Mouse (Mus musculus) neural tube, embryonic 15.5 days (tissue): ENCODE measurements at regions not wholly inside any gene's neighbourhood (a gene's known extent, or its start where the extent isn't known, plus 50 kb on each side); places are given as distances from the start of the nearest gene placed in this dataset.

Source experiments
- ATAC-seq: fragments of 200-750 bp; cut with Nextera tagmentation; 2 replicates; pipeline ENCODE4 v1.8.0; 2017; ENCODE audit warnings: mild to moderate bottlenecking, moderate TSS enrichment, moderate library complexity; ENCODE audit not compliant: low FRiP score
- H3K27ac ChIP-seq: fragments of 300-500 bp; sonication (generic); replicated peaks from 2 replicates; pipeline ENCODE4 v1.5.1; 2015; ENCODE audit warnings: mild to moderate bottlenecking, inconsistent platforms
- H3K27me3 ChIP-seq: fragments of 300-500 bp; sonication (generic); replicated peaks from 2 replicates; pipeline ENCODE4 v1.6.1; 2015; ENCODE audit warnings: inconsistent platforms
- H3K36me3 ChIP-seq: fragments of 300-500 bp; sonication (generic); 2 replicates; pipeline ENCODE4 v1.6.1; 2015; ENCODE audit warnings: inconsistent platforms
- H3K4me1 ChIP-seq: fragments of 300-500 bp; sonication (generic); 2 replicates; pipeline ENCODE4 v1.6.1; 2015; ENCODE audit warnings: inconsistent platforms
- H3K4me2 ChIP-seq: fragments of 300-500 bp; sonication (generic); 2 replicates; pipeline ENCODE4 v1.6.1; 2015; ENCODE audit warnings: inconsistent platforms, mild to moderate bottlenecking, moderate library complexity
- H3K4me3 ChIP-seq: fragments of 300-500 bp; sonication (generic); replicated peaks from 2 replicates; pipeline ENCODE4 v1.5.1; 2015; ENCODE audit warnings: mild to moderate bottlenecking, inconsistent platforms
- H3K9ac ChIP-seq: fragments of 300-500 bp; sonication (generic); replicated peaks from 2 replicates; pipeline ENCODE4 v1.6.1; 2015; ENCODE audit warnings: mild to moderate bottlenecking, inconsistent platforms
- H3K9me3 ChIP-seq: fragments of 300-500 bp; sonication (generic); replicated peaks from 2 replicates; pipeline ENCODE4 v1.6.1; 2016; ENCODE audit warnings: inconsistent platforms
- WGBS: fragments of 180-500 bp; shearing (Covaris S2); methylation state at CpG from one replicate; pipeline ENCODE4 v1.1.7; 2015; ENCODE audit warnings: mixed read lengths; 5-methylcytosine and 5-hydroxymethylcytosine counted together

GRCm38 (mm10) chr8:86353816-86354215 lies 226.7 kb downstream of the Abcc12 start:
- Histone ChIP-seq H3K4me1 (no peaks in the 10 kb centered on the region), H3K27ac (no peak overlapping the region), H3K9me3 (no peaks in the 10 kb centered on the region), H3K4me3 (no peak overlapping the region), H3K36me3 (no peaks in the 10 kb centered on the region), H3K9ac (no peak overlapping the region), H3K27me3 (no peaks in the 10 kb centered on the region), H3K4me2 (no peak overlapping the region)
- ATAC-seq, result no peak
- WGBS, result 85% methylated on average over 3 of the region's 3 CpGs

DNA sequence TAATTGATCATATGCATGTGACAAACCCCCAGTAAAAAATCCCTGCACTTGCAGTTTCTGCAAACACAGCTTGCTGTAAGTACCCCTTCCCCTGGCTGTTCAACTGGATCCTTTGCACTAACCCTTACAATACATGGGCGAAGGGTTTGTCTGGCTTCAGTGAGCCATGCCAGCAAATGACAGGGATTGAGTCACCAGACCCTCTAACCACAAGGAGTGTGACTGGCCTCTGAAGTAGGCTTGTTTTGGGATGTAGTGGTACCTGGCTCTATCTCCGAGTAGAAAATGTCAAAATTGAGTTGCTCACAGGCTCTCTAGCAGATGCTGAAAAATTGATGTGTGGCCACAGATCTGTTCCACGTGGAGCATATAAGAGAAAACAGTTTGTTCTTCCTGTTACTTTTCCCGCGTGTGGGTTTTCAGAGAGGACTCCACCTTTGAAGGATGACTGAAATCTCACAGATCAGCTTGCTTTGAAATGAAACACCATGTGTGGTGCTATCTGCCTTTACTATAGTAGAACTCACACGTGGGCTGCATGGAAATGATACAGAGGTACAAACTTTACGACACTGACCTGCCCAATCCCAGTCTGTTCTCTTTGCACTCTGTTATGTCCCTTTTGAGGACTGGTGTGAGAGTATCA lies 228.8 kb downstream of the Abcc12 start:
- Histone ChIP-seq H3K27me3 (no peaks in the 10 kb centered on the region), H3K4me3 (no peak overlapping the region), H3K9me3 (no peaks in the 10 kb centered on the region), H3K4me1 (no peaks in the 10 kb centered on the region), H3K9ac (no peak overlapping the region), H3K4me2 (no peak overlapping the region), H3K36me3 (no peaks in the 10 kb centered on the region), H3K27ac (no peak overlapping the region)
- ATAC-seq, result no peak
- WGBS, result 83% methylated on average over 7 of the region's 7 CpGs

- ATAC-seq, result no peak
- H3K9me3 ChIP-seq, result no peaks in the 10 kb centered on the region
- H3K36me3 ChIP-seq, result no peaks in the 10 kb centered on the region
- no peaks in the 10 kb centered on the region for H3K27me3 ChIP-seq
- H3K4me3 ChIP-seq, result no peak overlapping the region
- no peak overlapping the region for H3K4me2 ChIP-seq
- no peak overlapping the region for H3K27ac ChIP-seq
- H3K9ac ChIP-seq, result no peak overlapping the region
- H3K4me1 ChIP-seq, result no peaks in the 10 kb centered on the region
- 72% methylated on average over 2 of the region's 2 CpGs for WGBS
These were observed 230.4 kb downstream of the Abcc12 start for GRCm38 (mm10) chr8:86350128-86350527.

GRCm38 (mm10) chr8:86342016-86342684 lies 238.3 kb downstream of the Abcc12 start:
- no peak overlapping the region for H3K4me2 ChIP-seq
- no peaks in the 10 kb centered on the region for H3K27me3 ChIP-seq
- no peaks in the 10 kb centered on the region for H3K9me3 ChIP-seq
- H3K4me1 ChIP-seq, result peaks cover 21% of the 10 kb centered on the region
- no peak overlapping the region for H3K9ac ChIP-seq
- ATAC-seq, result no peak
- H3K36me3 ChIP-seq, result no peaks in the 10 kb centered on the region
- H3K27ac ChIP-seq, result peak overlapping the region; percentile 34; the same call in 1 of the 2 replicates
- WGBS, result 61% methylated on average over 8 of the region's 8 CpGs
- H3K4me3 ChIP-seq, result no peak overlapping the region

DNA sequence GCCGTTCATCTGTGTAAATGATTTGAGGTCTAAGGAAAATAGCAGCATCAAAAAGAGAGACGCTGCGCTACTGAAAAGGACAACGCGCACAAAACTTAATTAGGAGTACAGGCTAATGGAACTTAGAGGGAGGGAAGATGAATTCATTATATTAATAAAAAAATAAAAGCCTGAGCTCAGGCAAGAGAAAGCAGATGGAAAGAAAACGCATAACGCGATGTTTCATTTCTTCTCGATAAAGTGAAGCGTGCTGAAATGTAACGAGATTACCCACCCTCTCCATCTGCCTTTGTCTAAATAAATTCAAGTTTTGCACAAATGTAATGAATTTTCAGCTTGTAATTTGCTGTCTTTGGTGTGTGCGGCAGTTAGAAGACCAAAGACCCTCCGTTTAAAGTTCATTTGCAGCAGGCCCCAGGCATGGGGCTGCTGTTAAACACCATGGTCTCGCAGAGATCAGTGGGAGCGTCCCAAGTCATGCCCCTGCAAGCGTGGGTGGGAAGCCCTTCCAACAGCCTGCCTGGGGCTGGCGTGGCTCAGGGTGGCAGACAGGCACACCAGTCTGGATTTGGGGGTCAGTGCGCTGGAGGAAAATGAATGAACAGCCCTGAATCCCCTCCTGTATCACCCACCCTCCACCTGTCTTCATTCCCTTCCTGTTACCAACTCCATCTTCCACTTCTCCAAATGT lies 241.8 kb downstream of the Abcc12 start:
- no peaks in the 10 kb centered on the region for H3K9me3 ChIP-seq
- peaks cover 21% of the 10 kb centered on the region for H3K4me1 ChIP-seq
- no peak overlapping the region for H3K9ac ChIP-seq
- H3K36me3 ChIP-seq, result no peaks in the 10 kb centered on the region
- ATAC-seq, result no peak
- WGBS, result 67% methylated on average over 18 of the region's 18 CpGs
- H3K27ac ChIP-seq, result no peak overlapping the region
- no peak overlapping the region for H3K4me3 ChIP-seq
- H3K27me3 ChIP-seq, result no peaks in the 10 kb centered on the region
- no peak overlapping the region for H3K4me2 ChIP-seq

DNA sequence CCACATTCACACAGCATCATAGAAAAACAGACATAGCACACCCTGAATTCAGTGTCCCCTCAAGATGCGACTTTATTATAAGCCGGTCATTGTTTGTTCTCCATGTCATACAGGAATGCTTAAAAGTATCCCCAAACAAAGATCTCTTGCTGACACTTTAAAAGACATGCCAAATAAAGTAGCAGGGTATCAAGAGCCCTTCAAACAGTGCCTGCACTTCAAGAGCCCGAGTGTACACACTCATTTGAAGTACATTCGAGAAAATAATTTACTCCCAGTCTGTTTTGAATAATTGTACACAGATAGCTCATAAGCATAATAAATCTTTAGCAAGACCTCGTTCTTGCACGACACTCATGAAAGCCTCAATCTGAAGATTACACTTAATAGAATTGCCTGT lies 249.1 kb downstream of the Abcc12 start:
- Histone ChIP-seq H3K9me3 (no peaks in the 10 kb centered on the region), H3K4me1 (peaks cover 13% of the 10 kb centered on the region), H3K9ac (no peak overlapping the region), H3K36me3 (no peaks in the 10 kb centered on the region), H3K27me3 (no peaks in the 10 kb centered on the region), H3K4me3 (no peak overlapping the region), H3K4me2 (no peak overlapping the region), H3K27ac (no peak overlapping the region)
- ATAC-seq, result no peak
- WGBS, result 66% methylated on average over 6 of the region's 6 CpGs

DNA sequence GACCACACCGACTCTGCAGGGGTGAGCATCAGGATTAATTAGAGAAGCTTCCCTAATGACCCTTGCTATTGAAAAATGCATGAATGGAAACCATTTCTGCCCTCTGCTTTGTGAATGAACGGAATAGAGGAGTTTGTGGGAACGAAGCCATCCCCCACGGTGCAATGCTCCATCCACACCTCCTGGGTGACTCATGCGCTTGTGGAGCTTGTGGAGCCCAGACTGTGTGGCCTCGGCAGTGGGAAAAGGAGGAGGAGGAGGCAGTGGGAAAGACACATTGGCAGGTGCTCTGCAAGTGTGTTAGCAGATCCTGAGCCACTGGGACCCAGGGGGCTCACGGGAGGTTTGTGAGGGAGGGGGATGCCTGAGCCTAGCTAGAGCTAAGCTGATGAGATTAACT lies 251.9 kb downstream of the Abcc12 start:
- Histone ChIP-seq H3K4me1 (peaks cover 26% of the 10 kb centered on the region), H3K36me3 (no peaks in the 10 kb centered on the region), H3K9me3 (no peaks in the 10 kb centered on the region), H3K9ac (no peak overlapping the region), H3K4me2 (no peak overlapping the region), H3K4me3 (no peak overlapping the region), H3K27me3 (no peaks in the 10 kb centered on the region), H3K27ac (no peak overlapping the region)
- ATAC-seq, result no peak
- 25% methylated on average over 7 of the region's 7 CpGs for WGBS

- Histone ChIP-seq H3K9me3 (no peaks in the 10 kb centered on the region), H3K27ac (no peak overlapping the region), H3K4me2 (no peak overlapping the region), H3K4me1 (peaks cover 25% of the 10 kb centered on the region), H3K4me3 (no peak overlapping the region), H3K36me3 (no peaks in the 10 kb centered on the region), H3K9ac (no peak overlapping the region), H3K27me3 (no peaks in the 10 kb centered on the region)
- WGBS, result 54% methylated on average over 3 of the region's 3 CpGs
- ATAC-seq, result no peak
These were observed 252.5 kb downstream of the Abcc12 start for GRCm38 (mm10) chr8:86327982-86328381.

- ATAC-seq, result peak; percentile 53
- Histone ChIP-seq H3K4me3 (no peak overlapping the region), H3K4me1 (peaks cover 23% of the 10 kb centered on the region), H3K4me2 (no peak overlapping the region), H3K9me3 (no peaks in the 10 kb centered on the region), H3K27ac (peak overlapping the region; percentile 74), H3K27me3 (no peaks in the 10 kb centered on the region), H3K9ac (no peak overlapping the region), H3K36me3 (no peaks in the 10 kb centered on the region)
- 25% methylated on average over 7 of the region's 7 CpGs for WGBS
These were observed 255.4 kb downstream of the Abcc12 start for GRCm38 (mm10) chr8:86325040-86325439.

- H3K4me1 ChIP-seq, result peaks cover 23% of the 10 kb centered on the region
- no peaks in the 10 kb centered on the region for H3K9me3 ChIP-seq
- H3K9ac ChIP-seq, result no peak overlapping the region
- no peaks in the 10 kb centered on the region for H3K27me3 ChIP-seq
- peak overlapping the region; percentile 74 for H3K27ac ChIP-seq
- H3K4me2 ChIP-seq, result no peak overlapping the region
- H3K4me3 ChIP-seq, result no peak overlapping the region
- ATAC-seq, result peak; percentile 16; the same call in 1 of the 2 replicates
- 46% methylated on average over 4 of the region's 4 CpGs for WGBS
- no peaks in the 10 kb centered on the region for H3K36me3 ChIP-seq
These were observed 255.9 kb downstream of the Abcc12 start for GRCm38 (mm10) chr8:86324542-86324941.

- Histone ChIP-seq H3K27me3 (no peaks in the 10 kb centered on the region), H3K4me3 (no peak overlapping the region), H3K36me3 (no peaks in the 10 kb centered on the region), H3K4me1 (peaks cover 21% of the 10 kb centered on the region), H3K9ac (no peak overlapping the region), H3K9me3 (no peaks in the 10 kb centered on the region), H3K4me2 (no peak overlapping the region), H3K27ac (peak overlapping the region; percentile 74)
- ATAC-seq, result no peak
- WGBS, result 59% methylated on average over 2 of the region's 2 CpGs
These were observed 256.7 kb downstream of the Abcc12 start for GRCm38 (mm10) chr8:86323823-86324222.

DNA sequence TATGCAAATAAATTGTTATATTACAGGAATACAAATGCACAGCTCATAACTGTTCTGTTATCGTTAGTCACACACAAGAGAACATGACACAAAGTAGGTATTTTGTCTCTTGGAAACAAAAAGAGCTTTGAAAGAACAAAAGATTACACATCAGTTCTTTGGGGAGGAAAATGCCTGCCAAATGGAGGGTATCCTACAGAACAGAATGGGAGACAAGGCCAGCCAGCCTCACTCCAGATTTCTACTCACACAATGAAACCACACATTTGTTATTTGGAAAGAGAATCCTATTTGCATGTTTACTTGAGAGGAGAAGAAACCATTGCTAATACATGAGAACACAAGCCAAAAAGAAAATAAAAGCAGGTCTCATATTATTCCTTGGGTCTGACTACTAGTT lies 258.0 kb downstream of the Abcc12 start:
- no peaks in the 10 kb centered on the region for H3K9me3 ChIP-seq
- no peak for ATAC-seq
- no peak overlapping the region for H3K4me2 ChIP-seq
- no peaks in the 10 kb centered on the region for H3K36me3 ChIP-seq
- no peak overlapping the region for H3K9ac ChIP-seq
- 35% methylated on average over 1 of the region's 1 CpGs for WGBS
- H3K27ac ChIP-seq, result no peak overlapping the region
- H3K4me3 ChIP-seq, result no peak overlapping the region
- H3K4me1 ChIP-seq, result peaks cover 16% of the 10 kb centered on the region
- H3K27me3 ChIP-seq, result no peaks in the 10 kb centered on the region
